Mouse (Mus musculus): ENCODE measurements at regions not wholly inside any gene's neighbourhood (a gene's known extent, or its start where the extent isn't known, plus 50 kb on each side); places are given as distances from the start of the nearest gene placed in this dataset.

DNA sequence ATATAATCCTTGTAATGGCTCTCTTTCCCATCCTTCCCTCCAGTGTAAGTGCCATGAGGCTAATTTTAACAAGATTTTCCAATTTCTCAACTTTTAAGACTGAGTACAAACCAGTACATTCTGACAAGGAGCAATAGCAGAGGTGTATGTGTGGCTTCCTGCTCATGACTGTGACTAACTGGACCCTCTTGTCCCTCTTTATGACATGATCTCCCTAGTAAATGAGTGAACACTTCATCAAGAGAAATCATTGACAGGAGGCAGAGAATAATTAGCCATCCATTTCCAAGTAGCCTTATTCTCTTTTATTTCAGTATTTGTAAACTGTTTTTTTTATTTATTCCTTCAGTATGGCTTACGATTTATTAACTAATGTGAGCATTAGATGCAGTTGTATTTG, 497.7 kb upstream of the Adamts5 start:
- no peak for ATAC-seq (ENCODE audit: insufficient read depth, low FRiP score)
- Histone ChIP-seq H3K9me3 (replicated peaks; ENCODE audit: control insufficient read depth, low read length) (no peaks in the 10 kb centered on the region), H3K27ac (ENCODE audit: low read length) (no peak overlapping the region), H3K9ac (ENCODE audit: low read length) (no peak overlapping the region), H3K36me3 (ENCODE audit: control insufficient read depth, insufficient read depth, low read length) (no peaks in the 10 kb centered on the region), H3K4me1 (ENCODE audit: control insufficient read depth, insufficient read depth, low read length) (no peaks in the 10 kb centered on the region), H3K4me2 (ENCODE audit: low read depth, low read length) (no peak overlapping the region), H3K4me3 (replicated peaks; ENCODE audit: low read length) (no peak overlapping the region), H3K27me3 (ENCODE audit: control insufficient read depth, insufficient read depth, low read length) (no peaks in the 10 kb centered on the region)
- 87% methylated on average over 1 of the region's 1 CpGs for WGBS

DNA sequence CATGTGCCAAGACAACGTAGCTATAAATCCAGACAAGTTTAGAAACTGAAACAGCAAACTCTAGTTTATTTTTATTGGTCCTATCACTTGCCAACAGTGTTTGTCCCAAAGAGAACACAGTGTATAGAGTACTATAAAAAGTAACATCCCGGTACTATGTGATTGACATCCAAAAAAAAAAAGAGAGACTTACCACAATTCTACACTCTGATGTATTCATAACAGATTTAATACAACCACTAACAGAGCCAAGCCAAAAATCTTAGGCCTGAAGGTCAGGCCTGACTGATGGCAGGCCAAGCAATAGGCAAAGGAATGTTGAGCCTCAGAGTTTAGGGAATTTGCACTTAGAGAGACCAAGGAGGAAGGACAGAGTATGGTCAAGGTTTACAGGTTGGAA, 495.9 kb upstream of the Adamts5 start:
- Histone ChIP-seq H3K9me3 (replicated peaks; ENCODE audit: control insufficient read depth, low read length) (no peaks in the 10 kb centered on the region), H3K36me3 (ENCODE audit: control insufficient read depth, insufficient read depth, low read length) (no peaks in the 10 kb centered on the region), H3K27ac (ENCODE audit: low read length) (no peak overlapping the region), H3K27me3 (ENCODE audit: control insufficient read depth, insufficient read depth, low read length) (no peaks in the 10 kb centered on the region), H3K4me1 (ENCODE audit: control insufficient read depth, insufficient read depth, low read length) (no peaks in the 10 kb centered on the region), H3K4me3 (replicated peaks; ENCODE audit: low read length) (no peak overlapping the region), H3K9ac (ENCODE audit: low read length) (no peak overlapping the region), H3K4me2 (ENCODE audit: low read depth, low read length) (no peak overlapping the region)
- 62% methylated on average over 2 of the region's 2 CpGs for WGBS
- no peak for ATAC-seq (ENCODE audit: insufficient read depth, low FRiP score)

DNA sequence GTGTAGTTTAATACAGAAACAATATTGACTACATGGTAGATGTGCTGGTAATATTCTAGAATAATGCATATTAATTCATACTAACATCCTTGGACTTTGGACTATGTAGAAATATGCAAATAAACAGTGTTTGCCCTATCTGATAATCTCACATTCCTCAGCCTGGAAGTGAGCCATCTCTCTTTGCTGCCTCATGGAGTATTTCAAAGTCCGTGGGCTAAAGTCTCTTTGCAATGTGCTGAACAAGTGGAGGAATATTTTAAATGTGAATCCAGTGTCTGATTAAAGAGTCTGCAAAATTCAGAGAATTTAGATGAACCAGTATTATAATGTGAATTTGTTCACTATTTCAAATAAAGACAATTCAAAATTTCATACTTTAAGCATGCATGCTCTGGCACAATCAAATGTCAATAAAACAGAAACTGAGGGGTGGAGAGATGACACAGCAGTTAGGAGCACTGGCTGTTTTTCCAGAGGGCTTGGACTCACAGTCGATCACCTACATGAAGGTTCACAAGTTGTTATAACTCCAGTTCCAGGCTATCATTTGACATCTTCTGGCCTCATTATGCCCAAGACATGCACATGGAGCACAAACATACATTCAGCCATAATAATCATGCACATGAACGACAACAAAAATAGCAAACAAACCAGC, 487.6 kb upstream of the Adamts5 start:
- no peak overlapping the region for H3K4me3 ChIP-seq (replicated peaks; ENCODE audit: low read length)
- no peaks in the 10 kb centered on the region for H3K36me3 ChIP-seq (ENCODE audit: control insufficient read depth, insufficient read depth, low read length)
- no peaks in the 10 kb centered on the region for H3K4me1 ChIP-seq (ENCODE audit: control insufficient read depth, insufficient read depth, low read length)
- H3K27me3 ChIP-seq (ENCODE audit: control insufficient read depth, insufficient read depth, low read length) = no peaks in the 10 kb centered on the region
- WGBS = 60% methylated on average over 3 of the region's 3 CpGs
- H3K9ac ChIP-seq (ENCODE audit: low read length) = no peak overlapping the region
- no peak overlapping the region for H3K27ac ChIP-seq (ENCODE audit: low read length)
- ATAC-seq (ENCODE audit: insufficient read depth, low FRiP score) = no peak
- no peak overlapping the region for H3K4me2 ChIP-seq (ENCODE audit: low read depth, low read length)
- no peaks in the 10 kb centered on the region for H3K9me3 ChIP-seq (replicated peaks; ENCODE audit: control insufficient read depth, low read length)

DNA sequence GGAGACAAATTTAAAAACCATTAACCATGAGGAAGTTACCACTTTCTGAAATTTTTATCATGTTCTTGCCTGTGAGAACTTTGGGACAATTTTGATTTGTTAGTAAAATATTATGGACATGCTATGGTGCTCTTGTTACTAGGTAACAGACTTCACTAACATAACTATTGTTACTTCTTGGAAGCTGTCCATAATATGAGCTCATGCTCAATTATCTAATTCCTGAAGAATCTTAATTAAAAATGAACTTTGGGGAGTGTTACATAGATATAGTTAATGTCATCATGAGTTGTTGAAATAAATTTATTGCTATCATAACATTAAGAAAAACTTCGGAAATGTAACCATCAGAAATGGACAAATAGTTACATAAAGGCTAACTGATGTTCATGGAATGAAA, 486.5 kb upstream of the Adamts5 start:
- H3K9ac ChIP-seq (ENCODE audit: low read length) = no peak overlapping the region
- H3K27ac ChIP-seq (ENCODE audit: low read length) = no peak overlapping the region
- no peaks in the 10 kb centered on the region for H3K9me3 ChIP-seq (replicated peaks; ENCODE audit: control insufficient read depth, low read length)
- no peak for ATAC-seq (ENCODE audit: insufficient read depth, low FRiP score)
- no peaks in the 10 kb centered on the region for H3K36me3 ChIP-seq (ENCODE audit: control insufficient read depth, insufficient read depth, low read length)
- no peak overlapping the region for H3K4me3 ChIP-seq (replicated peaks; ENCODE audit: low read length)
- no peaks in the 10 kb centered on the region for H3K4me1 ChIP-seq (ENCODE audit: control insufficient read depth, insufficient read depth, low read length)
- no peak overlapping the region for H3K4me2 ChIP-seq (ENCODE audit: low read depth, low read length)
- no peaks in the 10 kb centered on the region for H3K27me3 ChIP-seq (ENCODE audit: control insufficient read depth, insufficient read depth, low read length)
- 71% methylated on average over 1 of the region's 1 CpGs for WGBS

DNA sequence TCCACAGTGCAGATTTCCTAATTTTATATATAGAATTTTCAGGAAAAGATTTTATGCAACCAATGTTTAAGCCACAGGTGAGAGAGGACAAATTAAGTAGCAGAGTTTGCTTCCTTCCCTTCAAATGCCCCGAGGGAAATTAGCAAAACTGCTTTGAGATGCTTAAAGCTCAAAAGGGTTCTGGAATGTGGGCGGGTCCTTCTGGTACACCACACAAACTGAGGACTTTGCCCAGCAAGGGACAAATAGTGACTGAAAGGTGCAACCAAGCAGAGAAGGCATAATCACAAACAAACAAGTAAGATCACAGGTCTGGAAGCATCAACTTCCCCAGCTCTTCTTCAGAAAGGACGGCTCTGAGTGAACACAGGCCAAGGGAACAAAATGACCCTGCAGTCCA, 476.4 kb upstream of the Adamts5 start:
- no peaks in the 10 kb centered on the region for H3K9me3 ChIP-seq (replicated peaks; ENCODE audit: control insufficient read depth, low read length)
- no peak for ATAC-seq (ENCODE audit: insufficient read depth, low FRiP score)
- no peak overlapping the region for H3K4me3 ChIP-seq (replicated peaks; ENCODE audit: low read length)
- whole genome bisulfite sequencing = 49% methylated on average over 3 of the region's 3 CpGs
- no peak overlapping the region for H3K4me2 ChIP-seq (ENCODE audit: low read depth, low read length)
- H3K27ac ChIP-seq (ENCODE audit: low read length) = no peak overlapping the region
- H3K27me3 ChIP-seq (ENCODE audit: control insufficient read depth, insufficient read depth, low read length) = no peaks in the 10 kb centered on the region
- no peaks in the 10 kb centered on the region for H3K36me3 ChIP-seq (ENCODE audit: control insufficient read depth, insufficient read depth, low read length)
- H3K4me1 ChIP-seq (ENCODE audit: control insufficient read depth, insufficient read depth, low read length) = no peaks in the 10 kb centered on the region
- H3K9ac ChIP-seq (ENCODE audit: low read length) = no peak overlapping the region

DNA sequence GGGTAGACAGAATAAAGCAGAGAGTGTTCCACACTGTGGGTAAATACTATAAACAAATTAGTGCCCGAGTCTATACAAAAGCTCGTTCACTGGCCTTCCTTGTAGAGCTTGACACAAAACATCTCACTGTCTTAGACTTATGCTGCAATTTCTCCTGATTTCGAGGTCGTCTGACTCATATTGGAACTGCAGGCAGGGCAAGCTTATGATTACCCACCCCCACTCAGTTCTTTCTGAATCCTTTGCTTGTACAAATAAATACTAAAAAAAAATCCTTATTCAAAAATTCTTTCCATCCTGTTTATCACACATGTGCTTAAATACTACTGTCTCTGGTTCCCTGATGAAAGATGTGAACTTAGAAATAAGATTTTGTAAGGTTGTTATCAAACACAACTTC, 470.0 kb upstream of the Adamts5 start:
- Histone ChIP-seq H3K4me2 (ENCODE audit: low read depth, low read length) (no peak overlapping the region), H3K27me3 (ENCODE audit: control insufficient read depth, insufficient read depth, low read length) (no peaks in the 10 kb centered on the region), H3K4me1 (ENCODE audit: control insufficient read depth, insufficient read depth, low read length) (no peaks in the 10 kb centered on the region), H3K9ac (ENCODE audit: low read length) (no peak overlapping the region), H3K36me3 (ENCODE audit: control insufficient read depth, insufficient read depth, low read length) (no peaks in the 10 kb centered on the region), H3K4me3 (replicated peaks; ENCODE audit: low read length) (no peak overlapping the region), H3K27ac (ENCODE audit: low read length) (no peak overlapping the region), H3K9me3 (replicated peaks; ENCODE audit: control insufficient read depth, low read length) (no peaks in the 10 kb centered on the region)
- no peak for ATAC-seq (ENCODE audit: insufficient read depth, low FRiP score)
- 64% methylated on average over 4 of the region's 4 CpGs for WGBS

DNA sequence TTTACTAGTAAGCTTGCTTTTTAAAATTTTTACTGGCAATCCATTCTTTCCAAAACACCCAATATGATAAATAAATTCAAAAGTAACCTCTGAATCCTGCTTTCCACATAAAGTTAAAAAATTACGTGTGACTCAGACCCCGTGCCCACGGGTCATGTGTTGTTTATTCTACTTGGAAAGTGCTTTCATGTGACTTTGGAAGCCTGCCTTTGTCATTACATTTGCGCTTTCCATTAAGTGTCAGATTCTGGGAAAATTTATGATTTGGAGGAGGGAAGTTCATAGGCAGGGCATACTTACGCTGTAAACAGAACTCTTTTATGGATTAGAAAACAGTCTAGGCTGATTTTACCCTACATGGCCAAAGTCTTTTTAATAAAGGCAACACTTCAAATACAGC, 466.8 kb upstream of the Adamts5 start:
- no peak overlapping the region for H3K4me3 ChIP-seq (replicated peaks; ENCODE audit: low read length)
- no peaks in the 10 kb centered on the region for H3K9me3 ChIP-seq (replicated peaks; ENCODE audit: control insufficient read depth, low read length)
- H3K27me3 ChIP-seq (ENCODE audit: control insufficient read depth, insufficient read depth, low read length) = no peaks in the 10 kb centered on the region
- no peak for ATAC-seq (ENCODE audit: insufficient read depth, low FRiP score)
- H3K36me3 ChIP-seq (ENCODE audit: control insufficient read depth, insufficient read depth, low read length) = no peaks in the 10 kb centered on the region
- H3K4me2 ChIP-seq (ENCODE audit: low read depth, low read length) = no peak overlapping the region
- H3K27ac ChIP-seq (ENCODE audit: low read length) = no peak overlapping the region
- H3K4me1 ChIP-seq (ENCODE audit: control insufficient read depth, insufficient read depth, low read length) = no peaks in the 10 kb centered on the region
- 39% methylated on average over 5 of the region's 5 CpGs for WGBS
- H3K9ac ChIP-seq (ENCODE audit: low read length) = no peak overlapping the region

DNA sequence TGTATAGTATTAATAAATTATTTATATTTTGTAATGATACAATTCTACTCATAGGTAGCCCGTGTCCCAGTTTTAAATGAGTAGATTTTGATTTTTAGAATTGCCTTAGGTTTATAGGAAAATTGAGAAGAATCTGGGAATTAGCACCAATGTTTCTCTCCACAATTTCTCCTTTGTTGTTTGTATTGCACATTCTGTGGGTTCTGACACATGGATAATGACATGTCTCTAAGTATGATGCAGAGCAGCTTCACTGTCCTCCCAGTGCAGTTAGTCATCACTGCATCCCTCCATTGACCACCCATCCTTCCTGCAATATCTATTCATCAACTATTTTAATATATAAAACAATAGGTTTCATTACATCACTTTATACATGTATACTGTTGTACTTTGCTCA, 464.6 kb upstream of the Adamts5 start:
- no peak for ATAC-seq (ENCODE audit: insufficient read depth, low FRiP score)
- H3K27me3 ChIP-seq (ENCODE audit: control insufficient read depth, insufficient read depth, low read length) = no peaks in the 10 kb centered on the region
- H3K36me3 ChIP-seq (ENCODE audit: control insufficient read depth, insufficient read depth, low read length) = no peaks in the 10 kb centered on the region
- H3K27ac ChIP-seq (ENCODE audit: low read length) = no peak overlapping the region
- H3K4me3 ChIP-seq (replicated peaks; ENCODE audit: low read length) = no peak overlapping the region
- no peak overlapping the region for H3K4me2 ChIP-seq (ENCODE audit: low read depth, low read length)
- no peak overlapping the region for H3K9ac ChIP-seq (ENCODE audit: low read length)
- no peaks in the 10 kb centered on the region for H3K4me1 ChIP-seq (ENCODE audit: control insufficient read depth, insufficient read depth, low read length)
- 92% methylated on average over 1 of the region's 1 CpGs for WGBS
- H3K9me3 ChIP-seq (replicated peaks; ENCODE audit: control insufficient read depth, low read length) = no peaks in the 10 kb centered on the region

DNA sequence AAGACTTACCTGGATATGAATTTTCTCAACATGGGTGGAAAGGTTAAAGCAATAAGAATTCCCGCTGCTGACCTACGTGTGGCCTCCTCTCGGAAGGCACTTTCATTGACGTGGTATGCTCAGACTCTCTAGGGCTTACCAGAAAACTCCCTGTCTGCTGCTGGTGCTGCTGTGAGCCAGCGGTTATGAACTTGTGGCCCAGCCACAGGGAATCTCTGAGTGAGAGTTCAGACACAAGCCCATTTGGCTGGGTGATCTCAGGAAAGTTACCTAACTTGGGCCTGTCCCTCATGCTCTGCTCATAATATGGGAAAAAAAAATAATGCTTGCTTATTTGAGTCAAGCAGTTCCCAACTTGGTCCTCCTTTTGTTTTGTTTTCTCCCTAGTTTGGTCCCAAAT, 459.5 kb upstream of the Adamts5 start:
- H3K27me3 ChIP-seq (ENCODE audit: control insufficient read depth, insufficient read depth, low read length) = no peaks in the 10 kb centered on the region
- H3K9ac ChIP-seq (ENCODE audit: low read length) = no peak overlapping the region
- H3K27ac ChIP-seq (ENCODE audit: low read length) = no peak overlapping the region
- no peak for ATAC-seq (ENCODE audit: insufficient read depth, low FRiP score)
- H3K36me3 ChIP-seq (ENCODE audit: control insufficient read depth, insufficient read depth, low read length) = no peaks in the 10 kb centered on the region
- 82% methylated on average over 5 of the region's 5 CpGs for WGBS
- no peaks in the 10 kb centered on the region for H3K4me1 ChIP-seq (ENCODE audit: control insufficient read depth, insufficient read depth, low read length)
- no peaks in the 10 kb centered on the region for H3K9me3 ChIP-seq (replicated peaks; ENCODE audit: control insufficient read depth, low read length)
- H3K4me3 ChIP-seq (replicated peaks; ENCODE audit: low read length) = no peak overlapping the region
- H3K4me2 ChIP-seq (ENCODE audit: low read depth, low read length) = no peak overlapping the region

DNA sequence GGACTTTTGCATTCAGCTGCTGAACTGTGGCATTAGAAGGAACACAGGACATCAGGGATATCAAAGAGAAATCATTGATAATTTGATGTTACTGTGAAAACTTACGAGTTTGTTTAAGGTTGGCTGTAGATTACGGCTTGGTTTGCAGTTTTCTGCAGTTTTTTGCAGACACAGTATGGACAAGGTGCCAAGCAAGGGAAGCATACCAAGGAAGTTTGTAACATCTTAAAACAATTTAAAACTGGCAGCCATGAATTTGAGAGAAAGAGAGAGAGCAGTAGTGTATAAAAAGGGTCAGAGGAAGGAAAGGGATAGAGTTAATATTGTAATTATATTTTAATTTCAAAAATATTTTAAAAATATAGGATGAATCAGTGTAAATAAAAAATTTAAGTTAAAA, 453.4 kb upstream of the Adamts5 start:
- H3K4me2 ChIP-seq (ENCODE audit: low read depth, low read length) = no peak overlapping the region
- no peak overlapping the region for H3K9ac ChIP-seq (ENCODE audit: low read length)
- no peaks in the 10 kb centered on the region for H3K27me3 ChIP-seq (ENCODE audit: control insufficient read depth, insufficient read depth, low read length)
- H3K9me3 ChIP-seq (replicated peaks; ENCODE audit: control insufficient read depth, low read length) = no peaks in the 10 kb centered on the region
- 67% methylated on average over 2 of the region's 2 CpGs for WGBS
- H3K36me3 ChIP-seq (ENCODE audit: control insufficient read depth, insufficient read depth, low read length) = no peaks in the 10 kb centered on the region
- H3K4me1 ChIP-seq (ENCODE audit: control insufficient read depth, insufficient read depth, low read length) = no peaks in the 10 kb centered on the region
- no peak for ATAC-seq (ENCODE audit: insufficient read depth, low FRiP score)
- no peak overlapping the region for H3K4me3 ChIP-seq (replicated peaks; ENCODE audit: low read length)
- H3K27ac ChIP-seq (ENCODE audit: low read length) = no peak overlapping the region
